8 mouse cellular contexts compared by ENCODE assay signal in the genomic region with DNA sequence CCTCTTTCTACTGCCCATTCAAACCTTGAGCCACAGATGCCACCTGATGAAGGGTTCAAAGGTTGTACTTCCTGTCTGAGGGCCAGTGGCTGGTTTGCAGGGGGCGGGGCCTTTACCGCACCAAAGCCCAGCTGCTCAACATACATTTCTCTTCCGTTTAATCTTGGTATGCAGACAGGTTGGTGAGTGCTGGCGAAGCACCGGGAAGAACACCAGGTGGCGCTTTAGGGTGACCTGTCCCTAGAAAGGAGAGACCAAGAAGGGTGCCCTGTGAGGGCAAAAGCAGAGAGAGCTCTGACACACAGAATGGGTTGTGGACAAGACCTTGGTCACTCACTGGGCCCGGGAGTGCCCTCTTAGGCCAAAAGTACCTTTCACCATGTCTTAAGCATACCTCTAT. TPM values are rescaled to one million over a fixed set of nuclear protein-coding genes. Genes with fewer than 3 reads are reported as not detected.
DNase-seq lines count a peak whose midpoint lies in the region; ATAC-seq and TF ChIP-seq lines count a peak whose summit lies in the region.

No protein-coding gene starts in this region.

- peak; percentile 71 for TF ChIP-seq CTCF in hindbrain, postnatal 0 days (IDR thresholded peaks at IDR 0.05; ENCODE audit: low read depth)
- peak; percentile 78 for TF ChIP-seq CTCF in ES-Bruce4 (IDR thresholded peaks at IDR 0.05; ENCODE audit: low read depth, low read length)
- TF ChIP-seq CTCF in cerebellum, adult 2 months (IDR thresholded peaks at IDR 0.05; ENCODE audit: borderline replicate concordance, insufficient read depth, low read depth, low read length): peak; percentile 83

- peak; percentile 73 for DNase-seq in hindbrain, postnatal 0 days (ENCODE audit: low spot score)
- peak; percentile 80 to 84 for DNase-seq in cerebellum, adult 2 months
- peak; percentile 49 for DNase-seq in limb, embryonic 14.5 days (ENCODE audit: low spot score)
- peak; percentile 51 for DNase-seq in retina, postnatal 7 days (ENCODE audit: low read depth, low spot score)

- H3K4me2 ChIP-seq in hindbrain, postnatal 0 days (ENCODE audit: low read depth, low read length): no peak overlapping the region
- H3K4me2 ChIP-seq in hindbrain, embryonic 13.5 days: no peak overlapping the region
- H3K4me2 ChIP-seq in heart, embryonic 16.5 days (ENCODE audit: low read depth, low read length): no peak overlapping the region
- no peak overlapping the region for H3K4me2 ChIP-seq in limb, embryonic 14.5 days (replicated peaks; ENCODE audit: low read depth, low read length, severe bottlenecking)

- peaks cover 13% of the 10 kb centered on the region for H3K4me1 ChIP-seq in hindbrain, postnatal 0 days (ENCODE audit: insufficient read depth, low read length)
- peaks cover 16% of the 10 kb centered on the region for H3K4me1 ChIP-seq in hindbrain, embryonic 13.5 days (replicated peaks)
- H3K4me1 ChIP-seq in ES-Bruce4 (ENCODE audit: control insufficient read depth, insufficient read depth, low read length): peaks cover 8% of the 10 kb centered on the region
- peaks cover 40% of the 10 kb centered on the region for H3K4me1 ChIP-seq in cerebellum, adult 2 months (ENCODE audit: control insufficient read depth, insufficient read depth, low read length)
- H3K4me1 ChIP-seq in heart, embryonic 16.5 days (ENCODE audit: control insufficient read depth, insufficient read depth, low read length): no peaks in the 10 kb centered on the region
- no peaks in the 10 kb centered on the region for H3K4me1 ChIP-seq in limb, embryonic 14.5 days (ENCODE audit: control insufficient read depth, insufficient read depth, low read length)

- no peaks in the 10 kb centered on the region for H3K36me3 ChIP-seq in hindbrain, postnatal 0 days (ENCODE audit: insufficient read depth, low read length)
- H3K36me3 ChIP-seq in hindbrain, embryonic 13.5 days: no peaks in the 10 kb centered on the region
- no peaks in the 10 kb centered on the region for H3K36me3 ChIP-seq in ES-Bruce4 (ENCODE audit: control insufficient read depth, insufficient read depth, low read length, poor library complexity, severe bottlenecking)
- no peaks in the 10 kb centered on the region for H3K36me3 ChIP-seq in heart, embryonic 16.5 days (ENCODE audit: control insufficient read depth, insufficient read depth)
- no peaks in the 10 kb centered on the region for H3K36me3 ChIP-seq in limb, embryonic 14.5 days (ENCODE audit: control insufficient read depth, insufficient read depth, low read length)

- H3K9ac ChIP-seq in hindbrain, postnatal 0 days (replicated peaks; ENCODE audit: low read length): no peak overlapping the region
- H3K9ac ChIP-seq in hindbrain, embryonic 13.5 days: no peak overlapping the region
- H3K9ac ChIP-seq in ES-Bruce4 (ENCODE audit: low read depth, poor library complexity, severe bottlenecking): no peak overlapping the region
- H3K9ac ChIP-seq in heart, embryonic 16.5 days (ENCODE audit: low read length): no peak overlapping the region
- H3K9ac ChIP-seq in limb, embryonic 14.5 days (ENCODE audit: low read depth, low read length, severe bottlenecking): no peak overlapping the region

- H3K4me3 ChIP-seq in hindbrain, postnatal 0 days (ENCODE audit: low read length): no peak overlapping the region
- H3K4me3 ChIP-seq in hindbrain, embryonic 13.5 days: no peak overlapping the region
- H3K4me3 ChIP-seq in ES-Bruce4 (ENCODE audit: low read depth, low read length): peak overlapping the region; percentile 5; the same call in 1 of the 2 replicates
- no peak overlapping the region for H3K4me3 ChIP-seq in cerebellum, adult 2 months (replicated peaks; ENCODE audit: insufficient read depth, low read depth, low read length)
- no peak overlapping the region for H3K4me3 ChIP-seq in heart, embryonic 16.5 days (ENCODE audit: low read length)
- H3K4me3 ChIP-seq in limb, embryonic 14.5 days (replicated peaks; ENCODE audit: low read length): no peak overlapping the region

- TF ChIP-seq POLR2A in ES-Bruce4 (IDR thresholded peaks at IDR 0.05; ENCODE audit: insufficient read depth, low read length): no peak
- no peak for TF ChIP-seq POLR2A in cerebellum, adult 2 months (IDR thresholded peaks at IDR 0.05; ENCODE audit: borderline replicate concordance, insufficient read depth, low read length)
- no peak for TF ChIP-seq POLR2A in limb, embryonic 14.5 days (IDR thresholded peaks at IDR 0.05; ENCODE audit: borderline replicate concordance, extremely low read depth, insufficient read depth, insufficient read length)

- no peaks in the 10 kb centered on the region for H3K9me3 ChIP-seq in hindbrain, postnatal 0 days (ENCODE audit: low read length)
- no peaks in the 10 kb centered on the region for H3K9me3 ChIP-seq in hindbrain, embryonic 13.5 days
- no peaks in the 10 kb centered on the region for H3K9me3 ChIP-seq in ES-Bruce4 (replicated peaks; ENCODE audit: control insufficient read depth, insufficient read depth, low read length, poor library complexity, severe bottlenecking)
- H3K9me3 ChIP-seq in heart, embryonic 16.5 days (replicated peaks; ENCODE audit: control insufficient read depth, low read length): 0 out of 2 replicates have a peak, but pooled peaks cover 2% of the 10 kb centered on the region
- H3K9me3 ChIP-seq in limb, embryonic 14.5 days (ENCODE audit: control insufficient read depth, low read length): no peaks in the 10 kb centered on the region

- no peak for ATAC-seq in hindbrain, postnatal 0 days
- no peak for ATAC-seq in hindbrain, embryonic 13.5 days (ENCODE audit: low FRiP score)
- 0 out of 2 replicates have a peak, but pooled peaks have one; percentile 23 for ATAC-seq in heart, embryonic 16.5 days (replicated peaks; ENCODE audit: extremely low read depth, insufficient read depth, low FRiP score)
- ATAC-seq in limb, embryonic 14.5 days (ENCODE audit: low FRiP score, low read depth): no peak
- ATAC-seq in monocyte, adult 5-6 weeks (replicated peaks; ENCODE audit: insufficient number of reproducible peaks, low FRiP score, low TSS enrichment, poor library complexity, severe bottlenecking): no peak

- no peak overlapping the region for H3K27ac ChIP-seq in hindbrain, postnatal 0 days
- H3K27ac ChIP-seq in hindbrain, embryonic 13.5 days: no peak overlapping the region
- no peak overlapping the region for H3K27ac ChIP-seq in ES-Bruce4 (ENCODE audit: insufficient read depth, low read length)
- H3K27ac ChIP-seq in cerebellum, adult 2 months (ENCODE audit: insufficient read depth, low read length): no peak overlapping the region
- H3K27ac ChIP-seq in heart, embryonic 16.5 days (ENCODE audit: low read length): no peak overlapping the region
- H3K27ac ChIP-seq in limb, embryonic 14.5 days (replicated peaks; ENCODE audit: low read depth, low read length): no peak overlapping the region

- no peak for TF ChIP-seq EP300 in ES-Bruce4 (IDR thresholded peaks at IDR 0.05; ENCODE audit: insufficient read depth, low read depth, low read length)

- whole genome bisulfite sequencing in hindbrain, postnatal 0 days: 13% methylated on average over 7 of the region's 7 CpGs
- WGBS in hindbrain, embryonic 13.5 days: 14% methylated on average over 7 of the region's 7 CpGs
- 24% methylated on average over 7 of the region's 7 CpGs for WGBS in cerebellum, adult 2 months
- 6% methylated on average over 7 of the region's 7 CpGs for WGBS in heart, embryonic 16.5 days
- 12% methylated on average over 7 of the region's 7 CpGs for WGBS in limb, embryonic 14.5 days

- no peaks in the 10 kb centered on the region for H3K27me3 ChIP-seq in hindbrain, postnatal 0 days (ENCODE audit: insufficient read depth, low read length)
- no peaks in the 10 kb centered on the region for H3K27me3 ChIP-seq in hindbrain, embryonic 13.5 days
- H3K27me3 ChIP-seq in ES-Bruce4 (ENCODE audit: control insufficient read depth, insufficient read depth, low read length, poor library complexity, severe bottlenecking): no peaks in the 10 kb centered on the region
- no peaks in the 10 kb centered on the region for H3K27me3 ChIP-seq in cerebellum, adult 2 months (ENCODE audit: control insufficient read depth, insufficient read depth, low read length)
- peaks cover 3% of the 10 kb centered on the region for H3K27me3 ChIP-seq in heart, embryonic 16.5 days (ENCODE audit: control insufficient read depth, insufficient read depth, low read length)
- no peaks in the 10 kb centered on the region for H3K27me3 ChIP-seq in limb, embryonic 14.5 days (ENCODE audit: control insufficient read depth, insufficient read depth, low read length)

RNA-seq across cellular contexts. Expression of gene Pla2g2c, which starts 16.0 kb away (rescaled TPM):
- 0.26 and 1.5 TPM in 2 replicates for total RNA-seq in hindbrain, postnatal 0 days (2014; rRNA removed)
- polyA plus RNA-seq in hindbrain, postnatal 0 days (2015; fragmentation: Nextera tagmentation; extraction: Ambion mirVana): 0.82 and 0.93 TPM in 2 replicates
- polyA plus RNA-seq in hindbrain, embryonic 13.5 days (2015; fragmentation: Nextera tagmentation; extraction: Ambion mirVana): 0.44 and 0.91 TPM in 2 replicates
- polyA plus RNA-seq in ES-Bruce4 (2011; ENCODE audit: insufficient read depth, insufficient read length, low read depth, missing spikeins): 0.68 and 0.79 TPM in 2 replicates
- polyA plus RNA-seq in cerebellum, adult 2 months (2012; rRNA removed): 0.22 and 0.33 TPM in 2 replicates
- 0.17 TPM in 1 of 2 replicates, not detected in the other for polyA plus RNA-seq in heart, embryonic 16.5 days (2015; fragmentation: Nextera tagmentation; extraction: Ambion mirVana)
- 0.12 and 0.26 TPM in 2 replicates for polyA plus RNA-seq in limb, embryonic 14.5 days (2012; rRNA removed)
- polyA plus RNA-seq in limb, embryonic 14.5 days (2014; fragmentation: Nextera tagmentation; extraction: Ambion mirVana): 0.12 and 0.28 TPM in 2 replicates
- not detected in 3 replicates for total RNA-seq in monocyte, adult 5-6 weeks (2017)

RNA-seq across cellular contexts. Expression of gene Ubxn10, which starts 28.3 kb away (rescaled TPM):
- total RNA-seq in hindbrain, postnatal 0 days (2014; rRNA removed): 6.9 and 8.9 TPM in 2 replicates
- 3.1 and 3.3 TPM in 2 replicates for polyA plus RNA-seq in hindbrain, postnatal 0 days (2015; fragmentation: Nextera tagmentation; extraction: Ambion mirVana)
- 3.8 and 4.1 TPM in 2 replicates for polyA plus RNA-seq in hindbrain, embryonic 13.5 days (2015; fragmentation: Nextera tagmentation; extraction: Ambion mirVana)
- polyA plus RNA-seq in ES-Bruce4 (2011; ENCODE audit: insufficient read depth, insufficient read length, low read depth, missing spikeins): 1.0 and 1.3 TPM in 2 replicates
- 1.9 and 2.3 TPM in 2 replicates for polyA plus RNA-seq in cerebellum, adult 2 months (2012; rRNA removed)
- polyA plus RNA-seq in heart, embryonic 16.5 days (2015; fragmentation: Nextera tagmentation; extraction: Ambion mirVana): 1.3 and 1.5 TPM in 2 replicates
- polyA plus RNA-seq in limb, embryonic 14.5 days (2012; rRNA removed): 0.88 and 1.1 TPM in 2 replicates
- polyA plus RNA-seq in limb, embryonic 14.5 days (2014; fragmentation: Nextera tagmentation; extraction: Ambion mirVana): 0.73 and 1.0 TPM in 2 replicates
- not detected in 3 replicates for total RNA-seq in monocyte, adult 5-6 weeks (2017)

RNA-seq across cellular contexts. Expression of gene Pla2g2f, which starts 48.8 kb away (rescaled TPM):
- total RNA-seq in hindbrain, postnatal 0 days (2014; rRNA removed): not detected in 2 replicates
- 0.09 and 0.11 TPM in 2 replicates for polyA plus RNA-seq in hindbrain, postnatal 0 days (2015; fragmentation: Nextera tagmentation; extraction: Ambion mirVana)
- 0.06 and 0.13 TPM in 2 replicates for polyA plus RNA-seq in hindbrain, embryonic 13.5 days (2015; fragmentation: Nextera tagmentation; extraction: Ambion mirVana)
- polyA plus RNA-seq in ES-Bruce4 (2011; ENCODE audit: insufficient read depth, insufficient read length, low read depth, missing spikeins): not detected in 2 replicates
- polyA plus RNA-seq in cerebellum, adult 2 months (2012; rRNA removed): 0.41 and 0.69 TPM in 2 replicates
- 0.07 and 0.15 TPM in 2 replicates for polyA plus RNA-seq in heart, embryonic 16.5 days (2015; fragmentation: Nextera tagmentation; extraction: Ambion mirVana)
- 9.7 and 11.9 TPM in 2 replicates for polyA plus RNA-seq in limb, embryonic 14.5 days (2012; rRNA removed)
- polyA plus RNA-seq in limb, embryonic 14.5 days (2014; fragmentation: Nextera tagmentation; extraction: Ambion mirVana): 9.6 and 15.7 TPM in 2 replicates
- total RNA-seq in monocyte, adult 5-6 weeks (2017): not detected in 3 replicates
